Mouse (Mus musculus): Measurements from ENCODE around the gene Ctnnd2.

Gene Ctnnd2

GRCm38 (mm10) chr15:30240881-30241280 lies 68.5 kb downstream of the Ctnnd2 start:
- DNase-seq (ENCODE audit: low read depth, low spot score) = no peak

DNA sequence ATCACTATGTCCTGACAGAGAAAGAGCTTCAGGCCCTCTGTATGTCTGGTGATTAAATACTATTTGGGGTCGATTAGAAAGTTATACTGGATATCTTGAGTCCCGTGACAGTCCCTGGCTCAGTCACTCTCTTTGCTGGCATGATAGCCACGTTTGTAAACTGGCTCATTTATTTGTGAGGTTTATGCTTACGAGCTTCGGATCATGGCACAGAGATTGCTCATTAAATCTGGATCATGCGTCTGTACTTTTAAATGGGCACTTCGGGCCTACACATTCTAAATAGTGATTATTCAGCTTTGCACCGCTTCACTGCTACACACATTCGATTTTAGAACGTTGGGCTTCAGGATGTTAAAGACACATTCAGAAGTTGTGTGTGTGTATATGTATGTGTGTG lies 96.4 kb downstream of the Ctnnd2 start:
- no peak for DNase-seq (ENCODE audit: low read depth, low spot score)

- DNase-seq (ENCODE audit: low read depth, low spot score) = no peak
Observed at GRCm38 (mm10) chr15:30271141-30271572, 98.8 kb downstream of the Ctnnd2 start.

DNA sequence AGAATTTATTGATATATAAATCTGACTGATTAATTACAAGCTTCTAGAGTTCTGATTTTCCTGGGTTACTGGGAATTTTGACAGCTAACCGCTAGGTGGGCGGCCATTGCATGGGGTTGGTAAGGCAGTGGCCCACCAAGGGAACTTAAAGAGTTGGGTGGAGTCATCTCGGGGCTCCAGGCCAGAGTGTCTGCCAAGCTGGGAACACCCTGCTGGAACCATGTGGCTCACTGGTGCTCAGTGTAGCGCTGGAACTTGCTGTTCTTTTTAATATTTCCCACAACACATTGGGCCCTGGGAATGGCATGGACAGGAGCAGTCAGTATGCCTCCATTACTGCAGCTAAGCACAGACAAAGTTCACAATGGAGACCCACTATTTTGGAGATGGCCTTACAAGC lies 99.9 kb downstream of the Ctnnd2 start:
- DNase-seq (ENCODE audit: low read depth, low spot score) = no peak

DNA sequence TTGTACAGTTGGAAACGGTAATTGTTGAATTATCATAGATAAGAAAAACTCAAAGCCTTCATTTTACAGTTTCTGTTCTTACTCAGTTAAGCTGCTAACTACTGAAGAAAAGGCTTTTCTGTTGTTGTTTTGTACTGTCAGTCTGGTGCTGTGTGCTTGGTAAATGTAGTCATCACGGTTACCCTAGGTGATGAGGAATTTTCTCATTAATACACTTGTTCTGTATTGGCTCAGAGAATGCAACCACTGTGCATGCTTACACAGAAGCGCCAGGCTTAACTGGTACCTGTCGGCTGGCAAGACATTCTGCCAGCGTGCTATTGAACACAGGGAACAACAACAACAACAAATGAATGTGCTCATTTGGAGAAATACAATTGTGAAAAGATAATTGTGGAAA lies 103.3 kb downstream of the Ctnnd2 start:
- no peak for DNase-seq (ENCODE audit: low read depth, low spot score)

GRCm38 (mm10) chr15:30276691-30277090 lies 104.3 kb downstream of the Ctnnd2 start:
- no peak for DNase-seq (ENCODE audit: low read depth, low spot score)

DNA sequence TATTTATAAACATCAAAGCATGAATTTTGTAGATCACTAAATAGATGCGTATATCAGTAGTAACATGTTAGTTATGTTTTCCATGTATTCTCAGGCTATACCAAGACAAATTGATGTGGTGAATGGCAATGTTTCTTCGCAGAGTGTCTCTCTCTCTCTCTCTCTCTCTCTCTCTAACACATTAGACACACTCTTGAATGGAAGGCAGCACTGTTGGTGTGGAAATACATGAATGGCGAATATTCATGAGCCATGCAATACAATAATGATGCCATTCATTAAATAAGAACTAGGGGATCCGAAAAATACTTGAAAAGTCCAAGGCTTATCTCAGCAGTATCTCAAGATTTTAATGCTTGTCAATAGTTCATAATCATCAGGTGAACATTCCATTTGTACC lies 106.2 kb downstream of the Ctnnd2 start:
- no peak for DNase-seq (ENCODE audit: low read depth, low spot score)

- no peak for DNase-seq (ENCODE audit: low read depth, low spot score)
Observed at GRCm38 (mm10) chr15:30285572-30286244, 113.3 kb downstream of the Ctnnd2 start.

- no peak for DNase-seq (ENCODE audit: low read depth, low spot score)
Observed at GRCm38 (mm10) chr15:30286245-30286642, 113.9 kb downstream of the Ctnnd2 start.

GRCm38 (mm10) chr15:30302824-30303223 lies 130.4 kb downstream of the Ctnnd2 start:
- no peak for DNase-seq (ENCODE audit: low read depth, low spot score)

DNA sequence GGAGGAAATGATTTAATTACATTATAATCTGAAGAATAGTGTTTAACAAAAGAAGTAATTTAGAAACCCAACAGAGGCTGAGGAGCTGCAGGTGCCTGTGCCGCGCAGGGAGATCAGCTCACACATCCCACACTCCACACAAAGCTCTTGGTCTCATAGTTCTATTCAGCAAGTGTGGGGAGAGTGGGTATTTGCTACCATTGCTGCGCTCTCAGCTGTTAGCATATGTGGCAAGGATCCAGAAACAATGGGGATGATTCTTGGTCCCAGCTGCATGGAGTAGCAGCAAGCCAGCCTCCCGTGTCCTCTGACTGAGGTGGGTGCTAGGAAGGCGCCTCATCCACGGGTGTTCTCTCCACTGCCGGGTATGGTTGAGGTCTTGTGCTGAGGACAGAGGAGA lies 134.0 kb downstream of the Ctnnd2 start:
- no peak for DNase-seq (ENCODE audit: low read depth, low spot score)

- no peak for DNase-seq (ENCODE audit: low read depth, low spot score)
Observed at GRCm38 (mm10) chr15:30322543-30322942, 150.2 kb downstream of the Ctnnd2 start.

DNA sequence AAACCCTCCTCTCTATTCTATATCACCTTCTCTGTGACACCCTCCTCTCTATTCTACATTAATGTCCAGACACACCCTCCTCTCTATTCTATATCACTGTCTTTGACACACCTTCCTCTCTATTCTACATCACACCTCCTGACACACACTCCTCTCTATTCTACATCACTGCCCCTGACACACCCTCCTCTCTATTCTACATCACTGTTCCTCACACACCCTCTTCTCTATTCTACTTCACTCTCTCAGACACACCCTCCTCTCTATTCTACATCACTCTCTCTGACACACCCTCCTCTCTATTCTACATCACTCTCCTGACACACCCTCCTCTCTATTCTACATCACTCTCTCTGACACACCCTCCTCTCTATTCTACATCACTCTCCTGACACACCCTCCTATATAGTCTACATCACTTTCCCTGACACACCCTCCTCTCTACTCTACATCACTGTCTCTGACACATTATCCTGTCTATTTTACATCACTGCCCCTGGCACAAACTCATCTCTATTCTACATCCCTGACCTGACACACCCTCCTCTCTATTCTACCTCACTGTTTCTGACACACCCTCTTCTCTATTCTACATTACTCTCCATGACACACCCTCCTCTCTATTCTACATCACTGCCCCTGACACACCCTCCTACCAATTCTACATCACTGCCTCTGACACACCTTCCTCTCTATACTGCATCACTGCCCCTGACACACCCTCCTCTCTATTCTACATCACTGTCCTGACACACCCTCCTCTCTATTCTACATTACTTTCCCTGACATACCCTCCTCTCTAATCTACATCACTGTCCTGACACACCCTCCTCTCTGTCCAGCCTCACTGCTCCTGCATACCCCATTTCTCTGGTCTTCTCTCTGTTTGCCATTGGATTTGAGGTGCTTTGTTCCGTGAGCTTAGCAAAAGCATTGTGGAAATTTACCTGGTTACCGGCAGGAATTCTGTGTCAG lies 161.2 kb downstream of the Ctnnd2 start:
- no peak for DNase-seq (ENCODE audit: low read depth, low spot score)

DNA sequence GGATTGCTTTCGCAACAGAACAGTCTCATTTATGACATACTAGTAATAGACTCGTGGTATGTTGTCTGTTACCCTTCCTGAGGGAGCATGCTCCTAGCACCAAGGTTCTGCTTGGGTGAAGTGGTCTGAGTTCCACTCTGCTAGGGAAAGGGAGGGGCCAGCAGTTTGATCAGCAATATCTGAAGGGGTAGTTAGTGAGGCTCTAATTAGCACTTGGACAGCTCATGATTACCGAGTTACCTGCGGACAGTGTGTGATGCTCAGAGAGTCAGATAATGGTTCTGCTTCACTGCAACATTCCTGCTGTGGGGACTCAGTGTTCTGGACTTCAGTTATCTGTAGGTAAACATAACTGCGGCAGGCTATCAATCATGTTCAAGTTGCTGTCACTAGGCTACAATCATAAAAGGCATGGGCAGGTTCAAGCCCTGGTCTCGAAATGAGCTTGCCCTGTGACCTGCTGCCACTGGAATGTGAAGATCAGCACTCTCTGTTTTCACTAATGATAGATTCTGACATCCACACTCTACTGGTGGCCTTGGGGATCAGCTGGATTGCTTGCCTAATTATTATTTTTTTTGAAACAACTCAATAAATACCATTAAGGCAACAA lies 166.3 kb downstream of the Ctnnd2 start:
- DNase-seq (ENCODE audit: low read depth, low spot score) = no peak

- DNase-seq (ENCODE audit: low read depth, low spot score) = no peak
Observed at GRCm38 (mm10) chr15:30345754-30346153, 173.4 kb downstream of the Ctnnd2 start.

GRCm38 (mm10) chr15:30364491-30364890 lies 192.1 kb downstream of the Ctnnd2 start:
- no peak for DNase-seq (ENCODE audit: low read depth, low spot score)

DNA sequence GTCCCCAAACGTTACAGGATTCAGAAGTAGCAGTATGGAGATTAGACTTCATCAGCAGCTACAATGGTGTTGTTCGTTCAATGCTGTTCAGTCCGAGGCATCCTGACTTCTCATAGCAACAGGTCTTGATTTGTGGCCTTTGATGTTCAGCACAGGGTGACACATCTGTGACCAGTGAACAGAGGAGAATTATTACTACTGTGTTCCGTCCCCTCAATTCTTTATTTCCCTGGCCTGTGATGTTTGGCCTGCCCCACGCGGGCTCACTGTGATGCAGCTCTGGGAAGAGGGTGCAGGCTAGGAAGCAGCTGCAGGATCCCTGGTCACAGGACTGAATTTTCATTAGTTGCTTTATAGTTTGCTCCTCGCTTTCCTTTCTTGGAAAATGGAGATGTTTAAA lies 197.6 kb downstream of the Ctnnd2 start:
- DNase-seq (ENCODE audit: low read depth, low spot score) = no peak

DNA sequence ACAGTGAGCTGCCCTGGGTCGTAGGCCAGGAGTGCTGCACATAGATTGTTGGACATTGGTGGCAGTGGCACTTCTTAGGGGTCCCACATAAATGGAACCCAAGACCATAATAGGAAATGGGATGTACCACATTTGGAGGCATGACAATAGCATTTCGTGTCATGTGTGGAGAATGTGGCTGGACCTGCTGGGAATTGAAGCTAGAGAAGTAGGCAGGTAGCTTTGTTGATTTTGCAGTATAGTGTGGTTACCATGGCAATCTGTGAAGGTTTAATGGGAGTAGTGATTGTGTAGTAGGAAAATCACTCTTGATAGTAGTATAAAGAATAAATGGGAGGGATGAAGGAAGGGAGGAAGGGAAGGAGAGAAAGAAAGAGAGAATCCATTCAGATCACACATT lies 198.8 kb downstream of the Ctnnd2 start:
- DNase-seq (ENCODE audit: low read depth, low spot score) = no peak

DNA sequence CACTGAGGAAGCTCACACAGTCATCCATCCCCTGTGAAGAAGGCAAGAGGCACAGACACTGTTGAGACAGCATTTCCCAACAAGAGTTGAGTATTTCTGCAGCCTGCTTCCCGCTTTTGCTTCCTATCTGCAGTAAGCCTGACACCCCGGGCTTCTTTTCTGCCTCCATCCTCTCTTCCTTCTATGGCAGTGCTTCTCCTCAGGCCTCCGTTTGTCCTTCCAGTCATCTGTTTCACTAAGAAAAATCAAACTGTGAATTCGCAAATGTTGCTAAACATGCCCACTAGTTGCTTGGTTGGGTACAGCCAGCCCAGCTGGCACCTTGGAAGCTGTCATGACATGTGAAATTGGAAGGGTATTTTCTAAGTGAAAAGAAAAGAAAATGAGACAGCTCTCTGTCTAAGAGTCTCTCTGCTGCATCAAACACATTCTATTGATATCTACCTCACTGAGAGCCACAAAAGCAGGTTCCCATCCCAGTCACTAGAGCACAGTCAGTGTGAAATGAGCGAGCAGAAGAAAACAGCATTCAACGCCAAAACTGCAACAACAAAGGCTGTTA lies 201.3 kb downstream of the Ctnnd2 start:
- DNase-seq (ENCODE audit: low read depth, low spot score) = no peak

- no peak for DNase-seq (ENCODE audit: low read depth, low spot score)
Observed at GRCm38 (mm10) chr15:30374907-30375306, 202.5 kb downstream of the Ctnnd2 start.

DNA sequence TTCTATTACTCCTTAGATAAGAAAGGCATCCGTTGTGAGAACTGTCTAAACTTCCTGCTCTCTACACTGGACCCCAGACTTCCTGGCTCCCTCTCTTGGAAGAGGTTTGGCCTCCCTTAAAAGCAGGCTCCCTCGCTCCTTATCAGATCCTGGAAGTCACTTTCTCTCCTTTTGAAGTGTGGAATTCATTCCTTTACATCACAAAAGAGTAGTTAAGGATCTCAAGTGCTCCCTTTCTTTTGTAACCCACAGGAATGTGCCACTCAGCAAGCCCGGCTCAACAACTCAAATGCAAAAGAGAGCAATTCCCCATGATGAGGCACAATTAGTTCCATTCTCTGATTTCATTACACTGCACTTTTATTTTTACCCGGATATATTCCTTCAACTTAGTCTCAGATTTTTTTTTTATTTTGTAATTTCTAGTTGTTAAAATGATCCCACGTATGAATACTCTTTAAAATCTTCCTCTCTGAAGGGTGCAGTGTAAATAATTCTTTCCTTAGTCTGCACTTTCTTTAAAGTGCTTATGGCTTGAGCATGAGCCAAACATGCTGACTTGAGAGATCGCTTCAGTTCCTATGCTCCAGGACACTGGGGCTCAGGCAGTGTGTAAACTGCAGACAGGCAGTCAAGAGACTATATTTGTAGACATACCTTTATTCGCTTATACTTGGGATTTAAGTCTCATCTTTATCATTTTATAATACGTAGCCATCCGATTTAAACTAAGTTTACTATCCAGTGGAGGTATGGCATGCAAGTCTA lies 210.9 kb downstream of the Ctnnd2 start:
- no peak for DNase-seq (ENCODE audit: low read depth, low spot score)

All from CD4-positive helper T cell, adult 2 months (primary cell).